Mouse (Mus musculus) embryonic fibroblast, embryonic 13.5 days (primary cell): ENCODE data around the gene Bicra. TPM values are rescaled to one million over a fixed set of nuclear protein-coding genes. Genes with fewer than 3 reads are reported as not detected.

Experiments used
- H3K27ac ChIP-seq: 2 replicates; pipeline ENCODE4 v1.5.1; 2012; ENCODE audit warnings: low read length, control low read depth, inconsistent platforms; ENCODE audit not compliant: insufficient read depth
- H3K4me1 ChIP-seq: 2 replicates; pipeline ENCODE4 v1.6.1; 2011; ENCODE audit warnings: low read length; ENCODE audit not compliant: control insufficient read depth, insufficient read depth
- H3K4me3 ChIP-seq: 2 replicates; pipeline ENCODE4 v1.5.1; 2011; ENCODE audit warnings: mild to moderate bottlenecking, control low read depth, low read length; ENCODE audit not compliant: insufficient read depth
- CTCF ChIP-seq: IDR thresholded peaks from 2 replicates; pipeline ENCODE4 v1.5.1; 2011; ENCODE audit warnings: mild to moderate bottlenecking, control low read depth, low read length, moderate library complexity, borderline replicate concordance; ENCODE audit not compliant: insufficient read depth
- POLR2A ChIP-seq: IDR thresholded peaks from 2 replicates; pipeline ENCODE4 v1.6.1; 2011; ENCODE audit warnings: low read depth, mild to moderate bottlenecking, control low read depth, low read length, moderate library complexity
- polyA plus RNA-seq: library from polyadenylated mRNA; stranded (reverse); fragments of >200 nt; gene quantifications from 2 replicates; pipeline ENCODE4 v1.2.4, GENCODE M21; 2011; ENCODE audit warnings: low read depth; ENCODE audit not compliant: missing spikeins, insufficient read length

Bicra gene
- polyA plus RNA-seq, 1 experiment = 10.8 TPM

GRCm38 (mm10) chr7:16002171-16002570, 45.5 kb downstream of the Bicra start:
- Histone ChIP-seq H3K4me3 (no peak overlapping the region), H3K27ac (peak overlapping the region; percentile 69), H3K4me1 (peaks cover 8% of the 10 kb centered on the region)
- TF ChIP-seq CTCF (no peak), POLR2A (no peak)

DNA sequence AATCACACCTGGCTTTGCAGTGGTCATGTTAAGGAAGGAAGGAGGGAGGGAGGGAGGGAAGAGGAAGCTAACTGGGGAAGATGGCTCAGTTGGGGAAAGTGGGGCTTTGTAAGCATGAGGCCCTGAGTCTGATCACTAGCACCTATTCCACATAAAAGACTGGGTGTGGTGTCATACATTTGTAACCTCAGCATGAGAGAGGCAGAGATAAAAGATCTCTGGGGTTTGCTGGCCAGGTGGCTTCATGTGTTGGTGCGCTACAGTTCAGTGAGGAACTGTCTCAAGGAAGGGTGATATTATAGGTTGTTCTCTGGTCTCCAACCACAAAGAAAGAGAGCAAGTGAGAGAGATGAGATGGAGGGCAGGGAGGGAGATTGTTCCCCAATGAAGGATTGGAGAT, 46.0 kb downstream of the Bicra start:
- Histone ChIP-seq H3K4me1 (peaks cover 8% of the 10 kb centered on the region), H3K4me3 (no peak overlapping the region), H3K27ac (peak overlapping the region; percentile 41)
- no peak for TF ChIP-seq POLR2A
- no peak for TF ChIP-seq CTCF

DNA sequence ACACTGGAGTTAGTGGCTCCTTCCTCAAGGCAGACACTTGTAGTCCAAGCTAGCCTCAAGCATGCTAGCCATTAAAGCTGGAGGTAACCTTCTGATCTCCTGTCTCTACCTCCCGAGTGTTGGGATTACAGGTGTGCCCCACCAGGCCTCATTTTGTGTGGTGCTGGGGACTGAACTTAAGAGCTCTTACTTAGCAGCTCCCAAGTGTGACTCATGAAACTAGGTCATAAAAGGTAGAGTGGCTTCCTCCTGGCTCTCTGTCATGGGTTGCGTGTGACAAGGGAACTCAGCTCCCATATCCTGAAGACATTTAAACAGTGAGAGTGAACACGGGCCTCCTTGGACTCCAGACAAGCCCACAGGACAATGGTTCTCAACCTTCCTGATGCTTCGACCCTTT, 53.9 kb downstream of the Bicra start:
- H3K4me1 ChIP-seq = no peaks in the 10 kb centered on the region
- no peak for TF ChIP-seq CTCF
- TF ChIP-seq POLR2A = no peak

DNA sequence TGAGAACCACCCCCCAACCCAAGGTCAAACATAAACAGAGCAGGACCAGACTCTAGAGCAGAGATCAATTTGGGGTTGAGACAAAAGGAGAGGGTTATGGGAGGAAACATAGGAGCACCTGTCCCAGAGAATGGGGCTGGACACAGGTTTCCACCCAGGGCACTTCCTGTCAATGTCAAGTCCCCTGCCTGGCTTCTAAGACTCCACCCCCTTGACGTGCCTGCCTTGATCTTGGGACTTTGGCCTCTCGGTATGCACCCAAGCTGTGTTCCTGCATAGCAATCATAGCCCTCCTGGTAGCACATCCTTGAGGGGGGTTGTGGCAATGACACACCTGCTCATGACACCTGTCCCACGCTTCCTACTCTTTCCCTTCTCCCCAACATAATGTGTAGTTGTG, 54.6 kb downstream of the Bicra start:
- no peak overlapping the region for H3K27ac ChIP-seq
- no peaks in the 10 kb centered on the region for H3K4me1 ChIP-seq
- TF ChIP-seq CTCF = no peak
- no peak for TF ChIP-seq POLR2A
- H3K4me3 ChIP-seq = no peak overlapping the region

More for the DNA sequence above, 53.9 kb downstream of the Bicra start:
- no peak overlapping the region for H3K4me3 ChIP-seq
- H3K27ac ChIP-seq = no peak overlapping the region

- Histone ChIP-seq H3K4me3 (no peak overlapping the region), H3K4me1 (no peaks in the 10 kb centered on the region), H3K27ac (no peak overlapping the region)
- no peak for TF ChIP-seq POLR2A
- TF ChIP-seq CTCF = no peak
Measured at GRCm38 (mm10) chr7:15991764-15992163, 56.0 kb downstream of the Bicra start.

GRCm38 (mm10) chr7:15987661-15988356, 59.9 kb downstream of the Bicra start:
- H3K4me3 ChIP-seq = no peak overlapping the region
- no peaks in the 10 kb centered on the region for H3K4me1 ChIP-seq
- TF ChIP-seq CTCF (no peak), POLR2A (no peak)
- H3K27ac ChIP-seq = no peak overlapping the region

DNA sequence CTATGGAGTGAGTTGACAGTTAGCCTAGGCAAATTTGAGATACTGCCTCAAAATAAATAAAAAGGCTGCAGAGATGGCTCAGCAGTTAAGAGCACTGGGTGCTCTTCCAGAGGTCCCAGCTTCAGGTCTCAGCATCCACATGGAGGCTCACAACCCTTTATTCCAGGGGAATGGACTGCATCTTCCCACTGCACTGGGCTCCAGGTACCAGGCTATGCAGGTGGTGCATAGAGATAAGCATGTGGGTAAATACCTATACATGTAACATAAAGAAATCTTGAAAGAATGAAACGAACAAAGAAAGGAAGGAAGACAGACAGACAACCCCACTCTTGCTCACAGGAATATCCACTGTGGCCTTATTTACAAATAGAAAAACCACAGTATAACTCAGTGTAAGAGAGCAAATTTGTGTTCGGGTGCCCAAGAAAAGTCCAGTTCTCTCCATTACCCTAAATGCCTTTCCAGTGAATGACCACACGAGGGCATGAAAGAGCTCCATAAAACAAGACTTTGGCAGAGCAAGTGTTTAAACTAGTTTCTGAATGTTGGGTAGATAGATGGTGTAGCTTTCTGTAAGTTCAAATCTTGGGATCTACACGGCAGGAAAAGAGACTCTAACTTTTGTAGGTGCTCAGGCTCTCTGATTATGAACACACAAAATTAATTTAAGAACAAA, 64.9 kb downstream of the Bicra start:
- Histone ChIP-seq H3K4me3 (no peak overlapping the region), H3K4me1 (no peaks in the 10 kb centered on the region), H3K27ac (no peak overlapping the region)
- TF ChIP-seq POLR2A (no peak), CTCF (no peak)

DNA sequence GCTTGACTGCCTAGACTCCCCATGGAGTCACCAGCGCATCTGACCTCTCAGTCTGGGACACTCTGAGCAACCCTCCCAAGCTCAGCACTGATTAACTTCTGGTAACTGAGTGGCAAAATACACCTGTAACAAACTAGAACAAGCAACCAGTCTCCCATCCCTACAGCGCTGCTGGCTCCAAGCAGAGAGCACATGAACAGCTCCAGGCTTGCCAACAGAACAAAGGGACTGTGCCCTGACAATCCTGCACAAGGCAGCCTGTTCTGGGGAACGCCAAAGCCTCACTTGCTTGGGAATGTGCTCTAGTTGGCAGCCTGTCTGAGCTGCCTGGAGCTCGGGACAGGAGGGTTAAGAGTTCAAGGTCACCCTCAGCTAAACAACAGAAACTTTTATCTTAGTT, 66.2 kb downstream of the Bicra start:
- no peaks in the 10 kb centered on the region for H3K4me1 ChIP-seq
- TF ChIP-seq POLR2A = no peak
- no peak for TF ChIP-seq CTCF
- H3K27ac ChIP-seq = no peak overlapping the region
- no peak overlapping the region for H3K4me3 ChIP-seq

- Histone ChIP-seq H3K4me3 (no peak overlapping the region), H3K4me1 (no peaks in the 10 kb centered on the region), H3K27ac (no peak overlapping the region)
- no peak for TF ChIP-seq CTCF
- TF ChIP-seq POLR2A = no peak
Measured at GRCm38 (mm10) chr7:15980246-15980645, 67.5 kb downstream of the Bicra start.

DNA sequence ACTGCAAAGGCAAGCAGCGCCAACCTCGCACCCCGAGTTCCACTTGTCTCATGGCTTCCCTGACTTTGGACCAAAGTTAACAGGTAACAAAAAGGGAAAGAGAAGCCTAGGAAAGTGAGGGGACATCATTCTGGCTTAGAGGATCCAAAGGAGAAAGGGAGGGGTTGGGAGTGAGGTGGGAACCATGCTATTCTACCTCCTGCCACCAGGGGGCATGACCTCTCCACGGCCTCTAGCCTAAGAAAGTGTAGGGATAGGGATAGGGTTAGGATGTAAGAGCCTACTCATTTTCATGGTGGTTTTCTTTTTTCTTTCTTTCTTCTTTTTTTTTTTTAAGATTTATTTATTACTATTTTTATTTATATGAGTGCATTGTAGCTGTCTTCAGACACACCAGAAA, 71.8 kb downstream of the Bicra start:
- Histone ChIP-seq H3K27ac (no peak overlapping the region), H3K4me1 (no peaks in the 10 kb centered on the region), H3K4me3 (no peak overlapping the region)
- TF ChIP-seq CTCF = peak; percentile 73
- no peak for TF ChIP-seq POLR2A

GRCm38 (mm10) chr7:15975451-15975850, 72.3 kb downstream of the Bicra start:
- TF ChIP-seq CTCF (no peak), POLR2A (no peak)
- H3K4me3 ChIP-seq = no peak overlapping the region
- H3K4me1 ChIP-seq = no peaks in the 10 kb centered on the region

More at GRCm38 (mm10) chr7:15975451-15975850, 72.3 kb downstream of the Bicra start:
- no peak overlapping the region for H3K27ac ChIP-seq
